Mouse (Mus musculus) yolk sac, embryonic 10.5 days (tissue): ENCODE measurements around the gene Heatr9.
"Not testable (repeated sequence)": the region's sequence is repeated elsewhere in the genome, so short reads cannot be mapped to it uniquely, and the experiment has no call there.

ENCODE experiments used
- DNase-seq: peaks from one replicate; pipeline ENCODE4 v3.0.0-alpha.2; 2017; ENCODE audit warnings: low spot score

The Heatr9 gene

GRCm38 (mm10) chr11:83522075-83522474 lies at the start of gene Heatr9:
Gene Heatr9, minus strand, starts transcription at chr11:83522175.
- no peak for DNase-seq

DNA sequence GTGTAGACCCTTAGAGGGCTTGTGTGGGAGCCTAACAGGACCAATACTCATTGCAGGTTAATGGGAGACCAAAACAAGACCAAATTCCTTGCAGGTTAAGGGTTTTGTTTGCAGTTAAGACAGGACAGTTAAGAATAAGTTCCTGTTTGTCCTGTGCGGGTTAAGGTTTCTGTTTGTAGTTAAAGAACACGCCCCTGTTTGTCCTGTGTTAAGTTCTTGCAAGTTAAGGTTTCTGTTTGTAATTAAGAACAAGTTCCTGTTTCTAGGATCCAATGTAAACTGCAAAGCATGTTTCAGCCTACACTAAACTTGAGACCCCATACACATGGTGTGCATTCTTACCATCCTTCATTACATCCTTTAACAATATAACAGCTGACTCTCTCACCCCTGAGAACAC lies 48.2 kb upstream of the Heatr9 start:
- no peak for DNase-seq

DNA sequence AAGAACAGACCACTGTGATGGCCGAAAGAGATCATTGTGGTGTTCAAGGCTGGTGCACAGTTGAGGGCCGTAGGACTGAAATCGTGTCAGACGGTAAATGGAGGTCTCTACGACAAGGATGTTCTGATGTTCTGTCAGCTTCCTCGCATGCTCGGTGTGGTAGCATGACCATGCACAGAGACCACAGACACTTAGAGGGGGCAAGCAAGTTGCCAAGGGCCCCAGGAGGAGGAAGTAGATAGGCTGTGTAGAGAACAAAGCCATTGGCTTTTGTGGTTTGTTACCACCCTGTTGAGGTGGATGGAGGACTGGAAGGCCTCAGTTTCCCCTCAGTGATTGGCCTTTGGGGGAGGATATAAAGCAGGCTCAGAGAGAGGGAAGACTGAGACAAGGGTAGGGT lies 47.3 kb upstream of the Heatr9 start:
- no peak for DNase-seq

GRCm38 (mm10) chr11:83568786-83569185 lies 46.8 kb upstream of the Heatr9 start:
- no peak for DNase-seq

- no peak for DNase-seq
Measured at GRCm38 (mm10) chr11:83568061-83568460, 46.1 kb upstream of the Heatr9 start.

- DNase-seq = no peak
Measured at GRCm38 (mm10) chr11:83567311-83567710, 45.3 kb upstream of the Heatr9 start.

GRCm38 (mm10) chr11:83566617-83567016 lies 44.6 kb upstream of the Heatr9 start:
- no peak for DNase-seq

DNA sequence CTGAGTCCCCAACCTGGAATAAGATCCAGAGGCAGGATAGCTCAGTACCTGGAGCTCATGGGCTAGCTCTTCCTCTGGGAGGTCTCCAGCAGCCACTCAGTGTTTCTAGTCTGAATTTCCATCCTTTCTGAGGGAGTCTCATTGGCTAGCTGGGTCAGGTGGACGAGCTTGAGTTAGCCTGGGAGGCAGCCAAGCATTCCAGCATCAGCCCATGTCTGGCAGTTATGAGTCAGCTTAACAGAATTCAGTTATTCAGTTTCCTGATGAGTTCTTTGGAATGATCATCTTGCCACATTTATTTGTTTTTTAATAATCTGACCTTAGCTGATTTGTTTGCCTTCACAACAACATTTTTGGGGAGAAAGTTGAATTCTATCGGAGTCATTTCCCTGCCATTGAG lies 41.8 kb upstream of the Heatr9 start:
- no peak for DNase-seq

- DNase-seq = no peak
Measured at GRCm38 (mm10) chr11:83562311-83562887, 40.4 kb upstream of the Heatr9 start.

- no peak for DNase-seq
Measured at GRCm38 (mm10) chr11:83560405-83560804, 38.4 kb upstream of the Heatr9 start.

- DNase-seq = no peak
Measured at GRCm38 (mm10) chr11:83557074-83557473, 35.1 kb upstream of the Heatr9 start.

GRCm38 (mm10) chr11:83556085-83556781 lies 34.3 kb upstream of the Heatr9 start:
- DNase-seq = peak; percentile 16

GRCm38 (mm10) chr11:83551668-83552067 lies 29.7 kb upstream of the Heatr9 start:
- DNase-seq = no peak

- not testable (repeated sequence) for DNase-seq
Measured at GRCm38 (mm10) chr11:83551037-83551436, 29.1 kb upstream of the Heatr9 start.

DNA sequence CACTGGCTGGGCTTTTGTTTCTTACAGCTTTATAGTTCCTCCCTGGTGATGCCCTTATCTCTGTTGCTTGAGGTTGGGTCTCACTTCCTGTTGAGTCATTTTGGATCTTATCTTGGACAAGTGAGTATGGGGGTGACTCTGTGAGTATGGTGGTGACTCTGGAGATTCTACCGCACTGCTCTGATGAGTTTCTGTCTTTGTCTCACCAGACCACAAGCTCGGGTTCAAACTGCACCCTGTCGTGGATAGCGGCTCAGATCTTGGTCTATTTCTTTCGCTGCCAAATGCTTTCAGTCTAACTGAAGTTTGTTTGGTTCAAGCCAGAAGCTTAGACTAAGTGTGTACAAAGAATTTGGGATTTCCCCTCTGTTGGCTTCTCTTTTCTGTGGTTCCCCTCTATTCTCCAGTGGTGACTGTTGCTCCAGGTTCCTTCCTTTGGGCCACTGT lies 28.2 kb upstream of the Heatr9 start:
- no peak for DNase-seq

- no peak for DNase-seq
Measured at GRCm38 (mm10) chr11:83544214-83544613, 22.2 kb upstream of the Heatr9 start.

DNA sequence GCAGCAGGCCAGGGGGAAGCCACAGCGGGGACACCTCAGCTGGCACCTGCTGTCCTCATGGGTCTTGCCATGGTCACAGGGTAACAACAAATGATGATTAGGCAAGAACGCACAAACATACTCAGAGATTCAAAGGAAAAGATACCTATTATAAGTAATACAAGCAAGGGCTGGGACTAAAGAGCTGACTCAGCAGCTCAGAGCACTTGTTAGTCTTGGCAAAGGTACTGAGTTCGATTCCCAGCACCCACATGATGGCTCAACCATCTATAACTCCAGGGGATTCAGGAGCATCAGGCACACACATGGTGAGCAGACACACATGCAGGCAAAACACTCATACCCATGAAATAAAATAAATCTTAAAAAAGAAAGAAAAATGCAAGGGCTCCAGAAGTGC lies 19.4 kb upstream of the Heatr9 start:
- no peak for DNase-seq

DNA sequence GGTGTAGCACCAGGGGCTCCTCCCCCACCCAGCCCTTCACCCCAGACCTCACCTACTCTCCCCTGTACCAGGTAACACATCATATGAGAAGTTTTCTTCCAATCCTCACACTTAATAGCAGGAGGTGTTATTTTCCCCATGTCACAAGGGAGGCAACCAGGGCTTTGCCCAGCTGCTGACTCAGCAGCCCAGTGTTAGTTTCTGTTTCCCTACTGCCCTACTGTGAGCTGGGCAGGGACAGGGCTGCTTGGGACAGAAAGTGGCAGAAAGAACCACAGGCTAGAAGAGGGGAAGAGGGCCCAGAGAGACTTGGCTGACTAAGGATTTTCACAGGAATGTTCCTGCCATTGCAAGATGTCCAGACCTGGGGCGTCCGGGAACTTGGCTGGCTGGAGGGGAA lies 19.0 kb upstream of the Heatr9 start:
- no peak for DNase-seq

DNA sequence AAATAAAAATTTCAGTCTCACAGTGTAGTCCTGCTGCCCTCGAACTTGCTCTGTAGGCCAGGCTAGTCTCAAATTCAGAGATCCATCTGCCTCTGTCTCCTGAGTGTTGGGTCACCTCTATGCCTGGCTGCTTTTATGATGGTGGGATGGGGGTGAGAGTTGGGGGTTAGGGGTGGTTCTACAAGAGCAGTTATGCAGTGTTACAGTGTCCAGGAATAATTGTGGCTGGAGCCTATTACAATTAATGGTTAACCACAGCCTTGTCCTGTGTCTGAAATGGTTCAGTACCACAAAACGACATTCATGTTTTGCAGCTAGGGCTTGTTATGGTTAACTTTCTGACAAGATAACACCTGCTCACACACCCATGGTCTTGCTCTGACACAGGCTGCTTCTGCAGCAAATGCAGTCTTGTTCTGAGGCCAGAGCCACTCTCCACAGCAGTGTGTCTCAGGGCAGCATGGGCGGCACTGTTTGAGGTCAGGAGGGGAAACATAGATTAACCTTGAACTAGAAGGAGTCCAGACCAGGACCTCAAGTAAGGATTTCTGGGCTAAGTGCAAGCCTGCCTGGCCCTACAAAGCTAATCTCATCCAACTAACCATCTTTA lies 16.8 kb upstream of the Heatr9 start:
- DNase-seq = no peak

DNA sequence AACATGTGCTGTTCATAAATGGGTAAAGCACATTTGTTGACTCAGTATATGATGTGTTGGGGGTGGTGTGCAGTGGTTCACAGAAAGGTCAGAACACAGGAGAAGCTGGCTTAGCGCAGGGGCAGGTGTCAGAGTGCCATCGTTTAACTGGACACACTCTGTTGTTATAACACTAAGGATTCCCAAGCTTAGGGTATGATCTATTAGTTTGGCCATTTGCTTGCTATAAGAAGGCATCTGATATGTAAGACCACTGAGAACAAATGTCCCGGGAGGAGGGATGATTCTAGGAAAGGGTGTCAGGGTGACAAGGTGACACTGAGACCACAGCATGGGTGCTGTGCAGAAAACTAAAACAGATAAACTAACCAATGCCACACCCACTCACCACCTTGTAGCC lies 14.9 kb upstream of the Heatr9 start:
- no peak for DNase-seq

DNA sequence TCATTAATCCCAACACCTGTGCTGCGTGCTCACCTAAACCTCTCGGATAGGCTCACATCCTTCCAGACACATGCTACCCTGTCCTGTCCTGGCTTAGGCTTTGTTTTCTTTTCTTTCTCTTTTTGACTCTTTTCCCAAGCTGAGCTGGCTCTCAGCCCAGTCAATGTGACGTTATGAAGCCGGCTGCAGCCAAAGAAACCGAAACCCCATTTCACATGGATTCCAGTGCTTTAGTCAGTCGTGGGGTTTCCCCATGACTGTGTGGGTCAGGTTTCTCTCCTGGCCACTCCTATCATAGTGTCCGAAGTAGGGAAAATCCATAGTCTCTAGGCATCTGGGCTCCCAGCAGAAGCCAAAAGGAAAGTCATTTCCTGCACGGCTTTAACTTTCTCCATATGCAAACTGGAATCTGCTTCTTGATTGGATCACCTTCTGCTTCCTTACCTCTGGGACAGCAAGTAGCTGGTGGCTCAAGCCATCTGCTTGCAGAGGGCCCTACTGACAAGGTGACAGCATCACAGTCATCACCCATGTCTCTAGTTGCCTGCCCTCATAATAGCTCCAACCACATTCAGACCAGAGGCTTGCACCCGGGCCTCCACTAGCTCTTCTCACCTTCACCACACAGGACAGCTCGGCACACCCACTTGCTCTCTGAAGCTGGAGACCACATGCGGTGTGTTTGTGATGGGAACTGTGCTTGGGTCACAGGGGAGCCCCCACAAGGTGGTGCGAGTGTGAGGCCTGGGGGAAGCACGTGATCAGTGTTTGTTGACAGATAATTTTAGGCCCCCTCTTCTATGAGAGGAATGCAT lies 12.8 kb upstream of the Heatr9 start:
- no peak for DNase-seq

DNA sequence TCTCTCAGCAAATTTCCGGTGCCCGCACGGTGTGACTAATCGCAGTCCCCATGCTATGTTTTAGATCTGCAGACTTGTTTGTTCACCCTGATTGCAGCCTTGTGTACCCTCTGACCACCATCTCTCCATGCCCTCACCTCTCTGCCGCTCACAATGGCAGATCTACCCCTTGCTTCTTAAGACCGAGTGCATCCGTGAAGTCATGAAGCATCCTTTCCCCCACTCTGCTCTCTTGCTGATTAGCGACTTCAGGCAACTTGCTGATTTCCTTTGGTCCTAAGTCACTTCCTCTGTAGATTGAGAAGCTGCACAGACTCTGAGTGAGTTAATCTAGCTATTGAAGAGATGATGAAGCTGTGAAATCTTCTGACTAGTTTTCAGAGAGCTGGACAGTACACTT lies 12.2 kb upstream of the Heatr9 start:
- no peak for DNase-seq

GRCm38 (mm10) chr11:83533192-83533591 lies 11.2 kb upstream of the Heatr9 start:
- DNase-seq = no peak
